Mouse (Mus musculus) liver, embryonic 11.5 days (tissue): Measurements from ENCODE around the gene Prpf39. TPM values are rescaled to one million over a fixed set of nuclear protein-coding genes. Genes with fewer than 3 reads are reported as not detected.

Experiments used
- ATAC-seq: fragments of 200-750 bp; cut with Nextera tagmentation; replicated peaks from 2 replicates; pipeline ENCODE4 v1.8.0; 2017; ENCODE audit warnings: moderate number of reproducible peaks, mild to moderate bottlenecking, moderate TSS enrichment, moderate library complexity; ENCODE audit not compliant: low FRiP score
- DNase-seq: peaks from one replicate; pipeline ENCODE4 v3.0.0-alpha.2; 2017; ENCODE audit warnings: low spot score
- H3K27ac ChIP-seq: fragments of 300-500 bp; sonication (generic); 2 replicates; pipeline ENCODE4 v1.5.1; 2014; ENCODE audit warnings: mild to moderate bottlenecking, low read depth, low read length, control low read depth
- H3K27me3 ChIP-seq: fragments of 300-500 bp; sonication (generic); replicated peaks from 2 replicates; pipeline ENCODE4 v1.6.1; 2014; ENCODE audit warnings: low read length, mixed read lengths; ENCODE audit not compliant: control insufficient read depth, insufficient read depth
- H3K36me3 ChIP-seq: fragments of 300-500 bp; sonication (generic); 2 replicates; pipeline ENCODE4 v1.6.1; 2014; ENCODE audit warnings: mild to moderate bottlenecking, low read length, moderate library complexity, mixed read lengths; ENCODE audit not compliant: control insufficient read depth, insufficient read depth
- H3K4me1 ChIP-seq: fragments of 300-500 bp; sonication (generic); replicated peaks from 2 replicates; pipeline ENCODE4 v1.6.1; 2014; ENCODE audit warnings: low read length, mixed read lengths; ENCODE audit not compliant: control insufficient read depth, insufficient read depth
- H3K4me2 ChIP-seq: fragments of 300-500 bp; sonication (generic); 2 replicates; pipeline ENCODE4 v1.6.1; 2014; ENCODE audit warnings: mild to moderate bottlenecking, control low read depth, moderate library complexity
- H3K4me3 ChIP-seq: fragments of 300-500 bp; sonication (generic); 2 replicates; pipeline ENCODE4 v1.5.1; 2014; ENCODE audit warnings: low read depth, low read length, control low read depth
- H3K9ac ChIP-seq: fragments of 300-500 bp; sonication (generic); 2 replicates; pipeline ENCODE4 v1.6.1; 2014; ENCODE audit warnings: low read depth, low read length, control low read depth
- H3K9me3 ChIP-seq: fragments of 300-500 bp; sonication (generic); 2 replicates; pipeline ENCODE4 v1.6.1; 2016; ENCODE audit warnings: low read length, inconsistent platforms, mixed read lengths; ENCODE audit not compliant: control insufficient read depth
- WGBS: fragments of 180-500 bp; shearing (Covaris S2); extraction: QIAGEN DNeasy Blood & Tissue Kit; methylation state at CpG from one replicate; pipeline ENCODE4 v1.1.7; 2014; 5-methylcytosine and 5-hydroxymethylcytosine counted together
- polyA plus RNA-seq: library from polyadenylated mRNA; unstranded; fragments of >200 nt; fragmentation: Nextera tagmentation; extraction: Ambion mirVana; gene quantifications from 2 replicates; pipeline ENCODE4 v1.2.1, GENCODE M21; 2014

Gene Prpf39
- polyA plus RNA-seq, 1 experiment from 2014 or later, result 46.1 TPM

GRCm38 (mm10) chr12:65076906-65077305 lies 40.8 kb downstream of the Prpf39 start:
- Histone ChIP-seq H3K9me3 (no peaks in the 10 kb centered on the region), H3K4me2 (peak overlapping the region; percentile 88), H3K36me3 (no peaks in the 10 kb centered on the region), H3K4me1 (peaks cover 22% of the 10 kb centered on the region), H3K4me3 (peak overlapping the region; percentile 95), H3K27ac (no peak overlapping the region), H3K9ac (peak overlapping the region; percentile 86), H3K27me3 (no peaks in the 10 kb centered on the region)
- ATAC-seq, result no peak
- WGBS, result 58% methylated on average over 9 of the region's 9 CpGs
- no peak for DNase-seq

GRCm38 (mm10) chr12:65108746-65109145 lies 72.6 kb downstream of the Prpf39 start:
- peaks cover 22% of the 10 kb centered on the region for H3K36me3 ChIP-seq
- H3K9ac ChIP-seq, result no peak overlapping the region
- DNase-seq, result no peak
- no peak overlapping the region for H3K4me2 ChIP-seq
- ATAC-seq, result no peak
- no peaks in the 10 kb centered on the region for H3K9me3 ChIP-seq
- H3K4me1 ChIP-seq, result no peaks in the 10 kb centered on the region
- H3K27ac ChIP-seq, result no peak overlapping the region
- H3K4me3 ChIP-seq, result no peak overlapping the region
- WGBS, result 84% methylated on average over 1 of the region's 1 CpGs
- no peaks in the 10 kb centered on the region for H3K27me3 ChIP-seq

- H3K4me3 ChIP-seq, result no peak overlapping the region
- no peak for ATAC-seq
- 73% methylated on average over 3 of the region's 3 CpGs for WGBS
Measured at GRCm38 (mm10) chr12:65111503-65111902, 75.4 kb downstream of the Prpf39 start.

GRCm38 (mm10) chr12:65112811-65113210 lies 76.7 kb downstream of the Prpf39 start:
- Histone ChIP-seq H3K9ac (no peak overlapping the region), H3K27me3 (no peaks in the 10 kb centered on the region), H3K9me3 (no peaks in the 10 kb centered on the region), H3K4me1 (no peaks in the 10 kb centered on the region), H3K36me3 (peaks cover 29% of the 10 kb centered on the region), H3K4me2 (no peak overlapping the region), H3K27ac (no peak overlapping the region), H3K4me3 (no peak overlapping the region)
- DNase-seq (no peak), ATAC-seq (no peak)
- WGBS, result 90% methylated on average over 1 of the region's 1 CpGs

More at GRCm38 (mm10) chr12:65111503-65111902, 75.4 kb downstream of the Prpf39 start:
- no peak for DNase-seq
- Histone ChIP-seq H3K9me3 (no peaks in the 10 kb centered on the region), H3K27ac (no peak overlapping the region), H3K36me3 (peaks cover 24% of the 10 kb centered on the region), H3K27me3 (no peaks in the 10 kb centered on the region), H3K9ac (no peak overlapping the region), H3K4me2 (no peak overlapping the region), H3K4me1 (no peaks in the 10 kb centered on the region)

Other genes starting within 250 kb of the Prpf39 start
- 0.81 and 0.97 TPM in 2 replicates for gene Gm527, start 118.4 kb upstream of the Prpf39 start, polyA plus RNA-seq
- gene Klhl28, start 70.8 kb upstream of the Prpf39 start, polyA plus RNA-seq, result 7.7 and 8.2 TPM in 2 replicates
- gene Togaram1, start 70.5 kb upstream of the Prpf39 start, polyA plus RNA-seq, result 23.9 and 24.7 TPM in 2 replicates
- 388 and 394 TPM in 2 replicates for gene Fkbp3, start 37.7 kb downstream of the Prpf39 start, polyA plus RNA-seq
- 9.6 and 10.9 TPM in 2 replicates for gene Fancm, start 39.3 kb downstream of the Prpf39 start, polyA plus RNA-seq
- 50.5 and 57.7 TPM in 2 replicates for gene Mis18bp1, start 136.3 kb downstream of the Prpf39 start, polyA plus RNA-seq
- gene Wdr20rt, start 189.2 kb downstream of the Prpf39 start, polyA plus RNA-seq, result not detected in 2 replicates